In the genomic region with DNA sequence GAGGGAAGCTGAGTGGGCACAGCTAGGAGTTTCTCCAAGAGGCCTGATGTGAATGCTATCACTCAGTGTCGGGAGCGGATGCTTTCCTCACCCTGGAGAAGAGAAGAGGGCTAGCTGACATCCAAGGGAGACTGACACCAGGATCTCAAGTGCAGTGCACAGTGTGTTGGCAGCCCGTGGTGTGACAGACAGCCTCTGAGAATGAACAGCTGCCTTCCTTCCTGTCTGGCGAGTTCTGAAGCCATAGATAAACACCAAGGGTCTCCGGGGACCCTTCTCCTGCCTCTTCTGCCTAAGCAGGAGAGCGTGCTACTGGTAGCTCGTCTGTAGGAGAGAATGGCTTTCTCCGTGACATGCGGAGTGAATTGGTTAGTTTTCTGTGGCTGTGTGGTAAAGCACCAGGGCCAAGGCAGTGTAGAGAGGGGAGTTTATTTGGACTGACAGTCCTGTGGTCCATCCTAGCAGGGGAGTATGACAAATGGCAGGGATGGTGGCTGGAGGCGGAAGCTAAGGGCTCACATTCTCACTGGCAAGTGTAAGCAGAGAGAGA, we compare ENCODE assay signal across 8 mouse cellular contexts. TPM values are rescaled to one million over a fixed set of nuclear protein-coding genes. Genes with fewer than 3 reads are reported as not detected.
DNase-seq lines count a peak whose midpoint lies in the region; ATAC-seq and TF ChIP-seq lines count a peak whose summit lies in the region.

No protein-coding gene starts in this region.

- no peaks in the 10 kb centered on the region for H3K9me3 ChIP-seq in embryonic facial prominence, embryonic 14.5 days (ENCODE audit: control insufficient read depth, low read length)
- H3K9me3 ChIP-seq in hindbrain, embryonic 16.5 days (ENCODE audit: control insufficient read depth, low read length): no peaks in the 10 kb centered on the region
- no peaks in the 10 kb centered on the region for H3K9me3 ChIP-seq in midbrain, embryonic 15.5 days

- H3K79me2 ChIP-seq in liver, adult 2 months (ENCODE audit: control insufficient read depth, insufficient read depth, low read length): peaks cover 35% of the 10 kb centered on the region

- ATAC-seq in embryonic facial prominence, embryonic 14.5 days (ENCODE audit: low read depth): peak; percentile 34; the same call in 1 of the 2 replicates
- ATAC-seq in hindbrain, embryonic 16.5 days: peak; percentile 41; the same call in 1 of the 2 replicates
- ATAC-seq in midbrain, embryonic 15.5 days (replicated peaks): peak; percentile 31

- no peak for TF ChIP-seq CTCF in liver, adult 2 months (IDR thresholded peaks at IDR 0.05; ENCODE audit: low read depth, low read length)
- TF ChIP-seq CTCF in left cerebral cortex, adult 2 months (IDR thresholded peaks at IDR 0.05): no peak

- H3K4me1 ChIP-seq in liver, adult 2 months (ENCODE audit: control insufficient read depth, insufficient read depth, low read length): peaks cover 19% of the 10 kb centered on the region
- peaks cover 59% of the 10 kb centered on the region for H3K4me1 ChIP-seq in embryonic facial prominence, embryonic 14.5 days (ENCODE audit: control insufficient read depth, insufficient read depth, low read length)
- peaks cover 19% of the 10 kb centered on the region for H3K4me1 ChIP-seq in hindbrain, embryonic 16.5 days (ENCODE audit: control insufficient read depth, insufficient read depth, low read depth, low read length)
- H3K4me1 ChIP-seq in midbrain, embryonic 15.5 days: peaks cover 15% of the 10 kb centered on the region

- no peak overlapping the region for H3K9ac ChIP-seq in liver, adult 2 months (ENCODE audit: low read depth, low read length)
- H3K9ac ChIP-seq in embryonic facial prominence, embryonic 14.5 days (ENCODE audit: low read depth, low read length): 0 out of 2 replicates have a peak overlapping the region, but pooled peaks have one; percentile 8
- no peak overlapping the region for H3K9ac ChIP-seq in hindbrain, embryonic 16.5 days (ENCODE audit: low read depth, low read length)
- H3K9ac ChIP-seq in midbrain, embryonic 15.5 days: no peak overlapping the region

- WGBS in liver, adult 2 months: 70% methylated on average over 10 of the region's 10 CpGs
- WGBS in embryonic facial prominence, embryonic 14.5 days: 40% methylated on average over 10 of the region's 10 CpGs
- WGBS in hindbrain, embryonic 16.5 days: 31% methylated on average over 10 of the region's 10 CpGs
- WGBS in midbrain, embryonic 15.5 days: 55% methylated on average over 10 of the region's 10 CpGs

- no peak for DNase-seq in liver, adult 2 months (ENCODE audit: extremely low read depth, low read depth, low spot score)
- DNase-seq in liver: no peak
- peak; percentile 80 for DNase-seq in embryonic facial prominence, embryonic 14.5 days (ENCODE audit: low spot score)
- DNase-seq in thymus, postnatal 25 days: no peak
- no peak for DNase-seq in cerebellum, adult 9-10 months
- no peak for DNase-seq in left cerebral cortex, adult 2 months (ENCODE audit: extremely low spot score in 1 of 2, low spot score in 2 of 2)

- H3K4me2 ChIP-seq in embryonic facial prominence, embryonic 14.5 days (ENCODE audit: low read depth, low read length): no peak overlapping the region
- H3K4me2 ChIP-seq in hindbrain, embryonic 16.5 days (ENCODE audit: low read length): no peak overlapping the region
- H3K4me2 ChIP-seq in midbrain, embryonic 15.5 days: no peak overlapping the region

- H3K4me3 ChIP-seq in liver, adult 2 months (ENCODE audit: insufficient read depth, low read depth, low read length): no peak overlapping the region
- no peak overlapping the region for H3K4me3 ChIP-seq in embryonic facial prominence, embryonic 14.5 days (ENCODE audit: low read depth, low read length)
- H3K4me3 ChIP-seq in hindbrain, embryonic 16.5 days (ENCODE audit: low read length): no peak overlapping the region
- no peak overlapping the region for H3K4me3 ChIP-seq in midbrain, embryonic 15.5 days
- no peak overlapping the region for H3K4me3 ChIP-seq in left cerebral cortex, adult 2 months

- H3K27ac ChIP-seq in liver, adult 2 months (replicated peaks; ENCODE audit: insufficient read depth, low read depth, low read length): 0 out of 2 replicates have a peak overlapping the region, but pooled peaks have one; percentile 9
- H3K27ac ChIP-seq in embryonic facial prominence, embryonic 14.5 days (replicated peaks; ENCODE audit: low read depth, low read length): no peak overlapping the region; the same call in 1 of the 2 replicates
- H3K27ac ChIP-seq in hindbrain, embryonic 16.5 days (ENCODE audit: low read depth, low read length): no peak overlapping the region
- no peak overlapping the region for H3K27ac ChIP-seq in midbrain, embryonic 15.5 days
- H3K27ac ChIP-seq in left cerebral cortex, adult 2 months: no peak overlapping the region

- TF ChIP-seq POLR2A in liver, adult 2 months (IDR thresholded peaks at IDR 0.05; ENCODE audit: extremely low read depth, insufficient read depth, low read length): no peak

- intact Hi-C loops in left cerebral cortex, adult 2 months (cut with DNase I): no loop called here

- no peaks in the 10 kb centered on the region for H3K36me3 ChIP-seq in liver, adult 2 months (ENCODE audit: control insufficient read depth, insufficient read depth, low read length)
- no peaks in the 10 kb centered on the region for H3K36me3 ChIP-seq in embryonic facial prominence, embryonic 14.5 days (ENCODE audit: control insufficient read depth, insufficient read depth, low read length)
- H3K36me3 ChIP-seq in hindbrain, embryonic 16.5 days (ENCODE audit: control insufficient read depth, insufficient read depth, low read length): no peaks in the 10 kb centered on the region
- H3K36me3 ChIP-seq in midbrain, embryonic 15.5 days (replicated peaks): no peaks in the 10 kb centered on the region

- H3K27me3 ChIP-seq in liver, adult 2 months (ENCODE audit: control insufficient read depth, insufficient read depth, low read length): no peaks in the 10 kb centered on the region
- H3K27me3 ChIP-seq in embryonic facial prominence, embryonic 14.5 days (replicated peaks; ENCODE audit: control insufficient read depth, insufficient read depth, low read length): no peaks in the 10 kb centered on the region
- H3K27me3 ChIP-seq in hindbrain, embryonic 16.5 days (replicated peaks; ENCODE audit: control insufficient read depth, insufficient read depth, low read length): no peaks in the 10 kb centered on the region
- no peaks in the 10 kb centered on the region for H3K27me3 ChIP-seq in midbrain, embryonic 15.5 days (replicated peaks)

RNA-seq across cellular contexts. Expression of a gene that starts 58.0 kb away (rescaled TPM):
- total RNA-seq in liver, adult 2 months (2014; rRNA removed): 21.4 and 21.5 TPM in 2 replicates
- polyA plus RNA-seq in liver, adult 2 months (2012; rRNA removed): 11.9 and 15.7 TPM in 2 replicates
- polyA plus RNA-seq in embryonic facial prominence, embryonic 14.5 days (2014; fragmentation: Nextera tagmentation; extraction: Ambion mirVana): 35.0 and 41.8 TPM in 2 replicates
- 26.2 and 28.8 TPM in 2 replicates for polyA plus RNA-seq in hindbrain, embryonic 16.5 days (2015; fragmentation: Nextera tagmentation; extraction: Ambion mirVana)
- 28.1 and 30.8 TPM in 2 replicates for polyA plus RNA-seq in midbrain, embryonic 15.5 days (2015; fragmentation: Nextera tagmentation; extraction: Ambion mirVana)
- 10 to 100 TPM; 42.1 to 46.9 TPM for total RNA-seq in left cerebral cortex, adult 2 months (2021)
